Mouse (Mus musculus) testis, adult 2 months (tissue): ENCODE data around the gene Khsrp. TPM values are rescaled to one million over a fixed set of nuclear protein-coding genes. Genes with fewer than 3 reads are reported as not detected.
A peak's percentile ranks its signal among the peaks of the same experiment; 100 is the strongest.

Experiments
- H3K27ac ChIP-seq: fragments of 200-500 bp; 2 replicates; pipeline ENCODE4 v1.5.1; 2012; ENCODE audit warnings: low read depth, low read length; ENCODE audit not compliant: control insufficient read depth, insufficient read depth
- H3K27me3 ChIP-seq: fragments of 200-500 bp; 2 replicates; pipeline ENCODE4 v1.6.1; 2012; ENCODE audit warnings: mild to moderate bottlenecking, low read length, moderate library complexity; ENCODE audit not compliant: control insufficient read depth, insufficient read depth
- H3K36me3 ChIP-seq: fragments of 200-500 bp; 2 replicates; pipeline ENCODE4 v1.6.1; 2012; ENCODE audit warnings: mild to moderate bottlenecking, low read length; ENCODE audit not compliant: control insufficient read depth, insufficient read depth
- H3K4me1 ChIP-seq: fragments of 200-500 bp; 2 replicates; pipeline ENCODE4 v1.6.1; 2012; ENCODE audit warnings: low read length; ENCODE audit not compliant: control insufficient read depth, insufficient read depth
- H3K4me3 ChIP-seq: fragments of 200-500 bp; 2 replicates; pipeline ENCODE4 v1.5.1; 2012; ENCODE audit warnings: low read depth, mild to moderate bottlenecking, low read length, moderate library complexity, mixed read lengths; ENCODE audit not compliant: control insufficient read depth
- CTCF ChIP-seq: fragments of 200-500 bp; IDR thresholded peaks from 2 replicates; pipeline ENCODE4 v1.5.1; 2012; ENCODE audit warnings: low read depth, mild to moderate bottlenecking, inconsistent platforms, low read length, moderate library complexity; ENCODE audit not compliant: control insufficient read depth, insufficient read depth, insufficient replicate concordance
- POLR2A ChIP-seq: fragments of 200-500 bp; IDR thresholded peaks from 2 replicates; pipeline ENCODE4 v1.6.1; 2012; ENCODE audit warnings: low read depth, mild to moderate bottlenecking, inconsistent platforms, low read length, moderate library complexity; ENCODE audit not compliant: control insufficient read depth
- polyA plus RNA-seq: library from polyadenylated mRNA; depleted of rRNA; stranded (reverse); fragments of >200 nt; gene quantifications from 2 replicates; pipeline ENCODE4 v1.2.3, GENCODE M21; 2012; rRNA removed

Gene Khsrp
- 45.2 and 45.9 TPM in 2 replicates for polyA plus RNA-seq

GRCm38 (mm10) chr17:57030931-57031660, at the start of gene Khsrp:
TSS of gene Khsrp (minus strand) at chr17:57031522.
- Histone ChIP-seq H3K4me3 (peak within 1 kb of the TSS; percentile 96), H3K36me3 (peaks cover 3% of the 10 kb centered on the region; the same call in 1 of the 2 replicates), H3K27me3 (no peaks in the 10 kb centered on the region), H3K27ac (peak within 1 kb of the TSS; percentile 96), H3K4me1 (peaks cover 18% of the 10 kb centered on the region)
- TF ChIP-seq CTCF (no peak), POLR2A (peak; percentile 53)

GRCm38 (mm10) chr17:57079919-57080318, 48.6 kb upstream of the Khsrp start:
- Histone ChIP-seq H3K4me3 (no peak overlapping the region), H3K27ac (no peak overlapping the region), H3K4me1 (peaks cover 5% of the 10 kb centered on the region), H3K27me3 (no peaks in the 10 kb centered on the region), H3K36me3 (no peaks in the 10 kb centered on the region)
- TF ChIP-seq CTCF (no peak), POLR2A (no peak)

GRCm38 (mm10) chr17:57078336-57078735, 47.0 kb upstream of the Khsrp start, which contains the start of gene Dennd1c:
TSS of gene Dennd1c (minus strand) at chr17:57078514.
- no peak for TF ChIP-seq CTCF
- TF ChIP-seq POLR2A, result no peak
- H3K27me3 ChIP-seq, result no peaks in the 10 kb centered on the region
- no peak within 1 kb of the TSS for H3K27ac ChIP-seq
- H3K36me3 ChIP-seq, result no peaks in the 10 kb centered on the region
- H3K4me1 ChIP-seq, result peaks cover 5% of the 10 kb centered on the region
- no peak within 1 kb of the TSS for H3K4me3 ChIP-seq

GRCm38 (mm10) chr17:57076916-57077315, 45.6 kb upstream of the Khsrp start:
- no peak overlapping the region for H3K27ac ChIP-seq
- H3K4me3 ChIP-seq, result no peak overlapping the region
- TF ChIP-seq CTCF, result no peak
- TF ChIP-seq POLR2A, result no peak
- H3K4me1 ChIP-seq, result peaks cover 5% of the 10 kb centered on the region
- no peaks in the 10 kb centered on the region for H3K36me3 ChIP-seq
- no peaks in the 10 kb centered on the region for H3K27me3 ChIP-seq

GRCm38 (mm10) chr17:57070699-57071098, 39.4 kb upstream of the Khsrp start:
- Histone ChIP-seq H3K27ac (no peak overlapping the region), H3K36me3 (no peaks in the 10 kb centered on the region), H3K27me3 (no peaks in the 10 kb centered on the region), H3K4me3 (no peak overlapping the region), H3K4me1 (peaks cover 5% of the 10 kb centered on the region; the same call in 1 of the 2 replicates)
- TF ChIP-seq POLR2A (no peak), CTCF (no peak)

- Histone ChIP-seq H3K4me3 (no peak overlapping the region), H3K4me1 (peaks cover 5% of the 10 kb centered on the region; the same call in 1 of the 2 replicates), H3K27ac (no peak overlapping the region), H3K27me3 (no peaks in the 10 kb centered on the region), H3K36me3 (no peaks in the 10 kb centered on the region)
- no peak for TF ChIP-seq POLR2A
- no peak for TF ChIP-seq CTCF
Measured at GRCm38 (mm10) chr17:57070272-57070671, 39.0 kb upstream of the Khsrp start.

- TF ChIP-seq POLR2A (no peak), CTCF (no peak)
- H3K27me3 ChIP-seq, result no peaks in the 10 kb centered on the region; the same call in 1 of the 2 replicates
- no peak overlapping the region for H3K27ac ChIP-seq
- peaks cover 10% of the 10 kb centered on the region for H3K4me1 ChIP-seq
- no peaks in the 10 kb centered on the region for H3K36me3 ChIP-seq
- no peak overlapping the region for H3K4me3 ChIP-seq
Measured at GRCm38 (mm10) chr17:57066908-57067307, 35.6 kb upstream of the Khsrp start.
